Mouse (Mus musculus) embryonic stem cell, embryonic (primary cell): ENCODE results near the gene Dthd1.

Experiments
- CTCF ChIA-PET, 4 experiments: fragments of 300-600 bp in 2 of 4; fragments of 350-600 bp in 2 of 4; sonication (Branson Sonifier 250); formaldehyde crosslinking; loops; one replicate each; lab custom pipeline; 2022; ENCODE audit warnings: inconsistent platforms in 2 of 4; lab: Charles Lee
- POLR2A ChIA-PET, 4 experiments: fragments of 300-600 bp in 2 of 4; fragments of 350-600 bp in 2 of 4; sonication (Branson Sonifier 250); formaldehyde crosslinking; loops; one replicate each; lab custom pipeline; 2022; ENCODE audit warnings: antibody characterized with exemption in 4 of 4, inconsistent platforms in 1 of 4; lab: Charles Lee

Dthd1 gene

DNA sequence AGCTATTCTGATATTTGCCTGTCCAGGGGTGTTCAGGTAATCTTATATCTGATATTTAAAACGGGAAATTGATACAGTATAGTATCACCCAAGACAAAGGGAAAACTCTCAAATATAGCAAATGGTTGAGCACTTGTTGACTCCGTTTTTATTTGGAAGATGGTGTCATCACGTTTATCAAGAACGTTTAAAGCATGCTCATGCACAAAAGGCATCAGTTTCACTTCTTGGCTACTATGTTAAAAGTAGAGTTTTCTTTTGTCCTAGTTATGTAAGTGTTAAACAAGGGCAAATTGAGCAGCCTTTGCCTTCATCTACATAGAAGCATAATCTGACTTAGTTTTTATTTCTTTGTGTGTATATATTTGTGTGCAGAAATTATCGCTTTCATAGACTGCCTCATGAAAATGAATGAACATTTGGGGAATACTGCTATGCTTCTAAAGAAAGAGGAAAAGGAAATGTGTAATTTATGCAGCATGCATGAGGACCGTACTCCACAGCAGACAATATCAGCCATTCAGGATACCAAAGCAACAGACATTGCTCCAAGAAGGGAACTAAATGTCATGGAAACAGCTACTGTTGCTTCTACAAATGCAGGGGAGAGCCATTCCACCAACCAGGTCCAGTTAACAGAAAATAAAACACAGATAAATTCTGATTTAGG lies at the start of gene Dthd1:
Dthd1 (plus strand) TSS at position 422 of the 670 bp plus-strand sequence.
- POLR2A ChIA-PET = no interaction called here
- CTCF ChIA-PET = no interaction called here

DNA sequence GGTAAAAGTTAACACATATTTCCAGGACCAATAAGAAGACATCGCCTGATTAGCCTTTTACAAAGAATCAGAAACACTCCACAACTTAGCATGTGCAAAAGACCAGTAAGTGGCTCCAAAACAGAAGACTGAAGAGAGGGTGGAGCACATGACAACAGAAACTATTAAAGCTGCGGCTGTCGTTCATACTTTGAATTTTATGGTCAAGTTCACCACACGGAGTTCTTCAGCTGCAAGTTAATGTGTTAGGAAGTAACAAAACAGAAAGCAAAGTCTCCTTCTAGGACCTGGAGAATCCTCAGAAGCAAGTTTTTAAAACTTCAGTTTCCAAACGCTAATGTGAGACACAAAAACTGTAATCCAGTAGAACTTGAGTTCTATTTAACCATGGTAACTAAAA lies 49.5 kb upstream of the Dthd1 start:
- POLR2A ChIA-PET = interaction anchor here in 1 of 4 experiments (0.6 kb wide), 1 partner anchor 20 kb away, joined by 3 read pairs; no protein-coding TSS in a partner anchor

DNA sequence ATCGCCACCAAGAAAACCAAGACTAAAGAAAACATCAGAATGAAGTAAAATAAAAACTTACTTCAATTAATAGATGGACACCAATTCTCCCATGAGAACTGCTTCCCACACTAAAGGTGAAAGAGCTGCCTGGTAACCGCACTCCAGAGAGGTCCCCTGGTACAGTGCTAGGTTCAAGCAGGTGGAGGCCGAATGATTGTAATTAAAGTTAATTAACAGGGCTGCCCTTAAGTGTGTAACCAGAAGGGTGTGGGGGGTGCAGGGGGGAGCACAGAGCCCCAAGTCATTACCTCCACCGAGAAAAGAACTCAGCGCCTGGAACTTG lies 48.2 kb upstream of the Dthd1 start:
- ChIA-PET POLR2A (interaction anchor here in 2 of 4 experiments (0.7 to 1.1 kb wide), 2 partner anchors 9 to 1167 kb away, joined by 3 to 4 read pairs; no protein-coding TSS in a partner anchor), CTCF (no interaction called here)

More for the DNA sequence above, 49.5 kb upstream of the Dthd1 start:
- CTCF ChIA-PET = no interaction called here

DNA sequence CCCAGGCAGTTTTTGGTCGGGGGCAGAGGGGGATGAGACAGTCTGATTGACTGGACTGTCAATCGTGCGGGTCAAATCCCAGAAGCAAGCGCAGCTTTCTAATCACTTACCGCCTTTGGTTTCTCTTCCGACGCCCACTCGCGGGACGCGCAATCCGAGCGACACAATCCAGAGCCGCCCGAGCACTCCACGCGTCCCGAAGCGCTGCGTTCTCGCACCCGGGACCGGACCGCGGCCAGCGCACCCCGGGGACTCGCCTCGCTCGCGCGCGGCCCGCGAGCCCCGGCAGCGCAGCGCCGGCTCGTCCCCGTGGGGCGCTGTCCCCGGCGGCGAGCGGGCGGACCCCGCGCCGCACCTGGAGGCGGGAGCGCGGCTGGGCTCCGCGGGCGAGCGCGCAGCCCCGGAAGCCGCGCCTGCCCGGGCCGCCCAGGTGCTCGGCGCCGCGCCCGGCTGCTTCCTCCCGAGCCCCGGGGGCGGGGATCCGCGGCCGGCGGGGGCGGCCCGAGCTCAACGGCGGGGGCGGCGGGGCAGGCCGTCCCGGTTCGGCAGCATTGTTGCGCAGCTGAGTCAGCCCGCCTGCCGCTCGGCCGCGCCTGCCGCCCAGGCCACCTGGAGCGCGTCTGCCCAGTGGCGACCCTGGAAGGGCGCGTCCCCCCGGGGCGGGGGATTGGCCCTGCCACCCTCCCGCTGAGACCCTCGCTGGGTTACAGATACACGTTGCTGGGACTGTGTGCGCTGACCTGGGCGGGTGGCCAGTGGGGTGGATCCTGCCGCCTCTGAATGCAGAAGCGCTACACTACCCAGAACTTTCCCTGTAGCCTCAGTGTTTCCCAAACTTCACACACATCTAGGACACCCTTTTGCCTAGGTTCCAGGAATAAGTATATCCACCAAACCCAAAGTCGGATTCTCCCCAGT lies 47.6 kb upstream of the Dthd1 start, which contains the start of gene Arap2:
Arap2 (minus strand) TSS at position 376 of the 918 bp plus-strand sequence.
- CTCF ChIA-PET = no interaction called here
- POLR2A ChIA-PET = interaction anchor here in 2 of 4 experiments (0.7 to 1.1 kb wide), 2 partner anchors 9 to 1167 kb away, joined by 3 to 4 read pairs; no protein-coding TSS in a partner anchor

DNA sequence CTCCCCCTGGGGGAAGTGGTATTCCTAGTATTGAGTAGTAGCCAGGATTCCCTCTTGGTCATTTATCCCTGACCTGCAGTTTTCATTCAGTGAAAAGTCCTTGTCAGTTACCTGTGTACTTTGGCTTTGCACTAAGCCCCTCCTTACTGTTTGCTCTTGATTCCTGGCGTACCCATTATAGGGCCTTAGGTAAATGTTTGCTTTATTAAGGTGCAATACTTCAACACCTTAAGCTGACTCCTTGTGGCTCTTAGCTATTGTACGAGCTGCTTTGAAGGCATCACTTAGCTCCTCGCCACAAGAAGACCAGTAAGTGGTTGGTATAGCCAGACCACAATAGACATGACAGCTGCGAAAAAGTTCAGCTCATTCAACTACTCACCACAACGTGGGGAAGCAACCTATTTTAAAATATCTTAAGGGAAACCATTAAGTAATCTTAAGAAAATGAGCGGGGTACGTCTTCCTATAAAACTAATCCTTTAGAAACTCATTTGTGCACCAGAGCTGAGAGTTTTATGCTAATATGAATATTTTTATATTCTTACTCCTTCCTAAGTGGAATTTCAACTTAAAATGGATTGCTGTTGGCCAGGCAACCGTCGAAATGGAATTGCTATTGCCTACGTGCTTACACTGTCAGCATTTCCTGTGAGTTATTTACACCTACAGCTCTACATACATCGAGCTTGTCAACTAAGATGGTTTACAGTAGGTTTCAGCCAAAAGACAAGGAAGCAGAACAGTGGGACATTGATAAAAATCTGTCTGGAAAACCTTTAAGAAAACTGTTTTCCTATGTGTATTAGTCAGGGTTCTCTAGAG lies 41.6 kb upstream of the Dthd1 start:
- POLR2A ChIA-PET = interaction anchor here in 1 of 4 experiments (0.5 kb wide), 1 partner anchor 1007 kb away, joined by 3 read pairs; no protein-coding TSS in a partner anchor
- CTCF ChIA-PET = no interaction called here

DNA sequence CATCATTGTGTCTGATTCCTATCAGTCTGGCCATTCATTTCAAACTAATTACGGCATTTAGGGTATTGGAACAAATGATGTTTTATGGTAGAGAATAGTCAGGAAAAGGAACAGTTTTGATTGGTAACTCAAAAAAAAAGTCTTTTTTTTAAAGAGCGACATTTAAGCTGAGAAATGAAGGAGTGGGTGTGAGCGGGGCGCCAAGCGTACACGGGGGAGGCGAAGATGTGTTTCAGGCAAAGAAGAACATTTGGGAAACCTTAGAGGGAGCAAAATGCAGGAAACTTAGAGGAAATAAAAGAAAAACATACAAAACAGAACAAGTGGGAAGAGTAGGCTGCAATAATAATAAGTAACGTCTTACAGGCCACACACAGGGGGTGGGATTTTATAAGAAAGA lies 35.8 kb upstream of the Dthd1 start:
- POLR2A ChIA-PET = no interaction called here
- CTCF ChIA-PET = interaction anchor here in 1 of 4 experiments (0.8 kb wide), 1 partner anchor 38 kb away, joined by 3 read pairs; no protein-coding TSS in a partner anchor

DNA sequence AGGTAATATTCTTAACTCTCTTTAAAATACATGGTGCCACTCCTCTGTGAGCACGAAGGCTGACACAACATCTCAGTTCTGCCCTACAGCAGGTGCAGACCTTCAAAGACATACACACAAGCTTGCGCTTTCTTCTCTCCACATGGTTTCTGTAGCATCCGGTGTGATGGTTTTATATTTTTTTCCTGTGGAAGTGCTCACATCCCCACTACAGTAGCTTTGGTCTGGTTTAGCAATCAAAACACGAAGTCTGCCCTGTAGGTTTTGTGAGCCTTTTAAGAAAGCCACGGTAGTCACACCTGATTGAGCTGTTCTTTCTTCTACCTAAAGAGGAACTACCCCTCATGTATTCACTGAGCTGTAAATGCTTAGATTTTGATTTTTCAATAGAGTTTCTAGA lies 34.9 kb upstream of the Dthd1 start:
- CTCF ChIA-PET = no interaction called here
- POLR2A ChIA-PET = no interaction called here

DNA sequence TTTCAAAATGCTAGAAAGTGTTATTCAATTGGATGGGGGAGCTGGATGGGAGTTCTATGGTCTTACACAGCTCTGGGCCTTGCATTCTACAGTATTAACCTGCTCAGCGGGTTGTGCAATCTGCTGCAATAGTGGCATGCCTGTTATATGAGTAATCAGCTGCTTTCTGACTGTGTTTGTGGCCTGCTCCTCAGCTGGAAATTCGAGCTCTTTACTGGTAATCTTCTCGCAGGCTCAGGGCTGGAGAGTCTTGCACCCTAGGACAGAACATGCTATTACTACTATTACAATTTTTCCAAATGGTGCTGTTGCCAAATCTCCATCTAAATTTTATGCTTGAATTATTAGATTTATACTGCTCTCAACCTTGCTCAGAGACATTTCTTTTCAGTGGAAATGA lies 26.8 kb upstream of the Dthd1 start:
- ChIA-PET POLR2A (no interaction called here), CTCF (no interaction called here)

DNA sequence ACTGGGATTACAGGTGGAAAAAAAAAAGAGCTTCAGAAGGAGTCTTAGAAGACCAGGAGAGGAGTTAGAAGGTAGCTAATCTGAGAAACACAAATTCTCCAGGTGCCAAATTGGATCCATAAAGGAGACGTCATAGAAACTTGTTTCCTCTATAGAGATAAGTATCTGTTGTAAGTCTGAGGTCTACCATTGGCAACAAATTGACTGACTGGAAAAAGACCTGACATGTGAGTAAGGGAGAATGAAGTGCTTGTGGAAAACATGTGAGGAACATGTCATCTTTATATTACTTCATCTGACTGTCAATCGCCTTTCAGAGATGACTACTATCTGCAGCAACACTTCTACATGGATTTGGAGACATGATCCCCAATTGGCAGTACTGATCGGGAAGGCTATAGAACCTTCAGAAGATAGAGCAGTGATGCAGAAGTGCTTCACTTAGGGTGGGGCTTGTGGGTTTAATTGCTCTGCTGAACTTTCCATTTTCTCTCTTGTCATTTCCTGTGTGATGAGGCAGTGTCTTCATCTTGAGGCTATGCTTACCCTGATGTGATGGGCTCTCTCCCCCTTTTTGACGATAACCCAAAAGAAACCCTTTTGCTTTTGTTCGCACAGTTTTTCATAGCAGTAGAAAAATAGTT lies 22.6 kb upstream of the Dthd1 start:
- POLR2A ChIA-PET = no interaction called here
- CTCF ChIA-PET = interaction anchor here in 1 of 4 experiments (0.6 kb wide), 1 partner anchor 74 kb away, joined by 3 read pairs; no protein-coding TSS in a partner anchor

DNA sequence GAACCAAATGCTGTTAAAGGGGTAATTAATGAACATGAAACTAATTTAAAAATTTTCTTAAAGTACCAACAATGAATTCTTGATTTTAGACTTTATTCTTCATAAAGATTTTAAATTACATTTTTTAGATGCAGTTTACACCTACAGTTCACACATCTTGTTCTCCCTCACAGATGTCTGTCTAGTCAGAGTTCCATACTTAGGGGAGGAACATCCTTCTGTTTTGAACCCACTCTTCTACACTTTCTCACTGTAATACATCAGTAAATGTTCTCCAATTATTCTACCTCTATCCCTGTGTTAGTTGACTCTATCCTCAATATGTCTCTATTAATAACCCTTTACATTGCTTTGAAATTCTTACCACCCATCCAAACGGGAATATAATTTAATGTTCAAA lies 20.8 kb upstream of the Dthd1 start:
- ChIA-PET POLR2A (no interaction called here), CTCF (no interaction called here)

DNA sequence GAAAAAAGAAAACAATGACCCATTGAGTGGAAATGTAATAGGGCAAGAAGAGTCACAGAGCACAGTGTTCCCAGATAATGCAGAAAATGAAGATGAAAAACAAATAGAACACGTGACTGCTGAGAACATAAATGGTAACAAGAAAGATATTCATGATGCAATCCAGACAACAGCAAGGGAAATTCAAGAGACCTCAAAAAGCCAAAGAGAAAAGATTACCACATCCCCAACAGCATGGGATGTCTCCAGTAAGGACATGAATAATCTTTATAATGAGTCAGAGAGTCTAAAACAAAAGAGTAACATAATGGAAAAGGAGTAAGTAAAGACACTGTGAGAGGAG lies 420 bp downstream of the Dthd1 start:
- ChIA-PET POLR2A (no interaction called here), CTCF (no interaction called here)

DNA sequence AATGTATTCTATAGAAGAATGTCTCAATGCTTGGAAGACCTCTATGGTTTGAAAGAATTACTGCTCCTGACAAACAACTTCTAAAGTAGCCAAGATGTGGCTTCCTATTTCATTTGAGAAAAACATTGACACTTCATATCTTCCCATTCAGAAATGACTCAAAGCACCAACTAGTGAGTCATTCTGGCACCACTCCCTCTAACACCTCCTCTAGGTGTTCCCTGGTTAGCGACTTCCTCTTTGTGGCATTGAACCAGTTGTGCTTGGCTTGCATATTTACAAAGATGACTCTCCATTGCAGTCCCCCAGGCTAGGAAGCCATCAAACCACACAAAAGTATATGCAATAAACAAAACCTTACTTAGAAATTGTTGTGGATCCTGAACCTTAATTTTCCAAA lies 2.1 kb downstream of the Dthd1 start:
- CTCF ChIA-PET = no interaction called here
- POLR2A ChIA-PET = no interaction called here

DNA sequence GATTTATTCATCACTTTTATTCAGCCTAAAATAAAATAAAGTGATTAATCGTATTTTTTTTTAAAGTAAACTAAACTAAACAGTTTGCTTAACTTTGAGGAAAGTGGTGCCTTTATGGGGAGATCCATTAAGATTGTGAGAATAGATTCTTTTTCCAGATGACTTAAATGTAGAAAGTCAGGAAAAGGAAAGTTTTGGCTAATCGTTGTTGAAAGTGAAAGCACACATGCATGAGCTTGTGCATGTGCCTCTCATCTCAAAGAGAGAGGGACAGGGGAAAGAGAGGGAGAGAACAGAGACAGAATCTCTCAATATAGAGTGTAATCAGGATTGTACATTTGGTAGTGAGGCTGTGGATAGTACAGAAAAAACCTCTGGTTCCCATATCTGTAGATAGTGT lies 5.9 kb downstream of the Dthd1 start:
- ChIA-PET POLR2A (no interaction called here), CTCF (no interaction called here)

DNA sequence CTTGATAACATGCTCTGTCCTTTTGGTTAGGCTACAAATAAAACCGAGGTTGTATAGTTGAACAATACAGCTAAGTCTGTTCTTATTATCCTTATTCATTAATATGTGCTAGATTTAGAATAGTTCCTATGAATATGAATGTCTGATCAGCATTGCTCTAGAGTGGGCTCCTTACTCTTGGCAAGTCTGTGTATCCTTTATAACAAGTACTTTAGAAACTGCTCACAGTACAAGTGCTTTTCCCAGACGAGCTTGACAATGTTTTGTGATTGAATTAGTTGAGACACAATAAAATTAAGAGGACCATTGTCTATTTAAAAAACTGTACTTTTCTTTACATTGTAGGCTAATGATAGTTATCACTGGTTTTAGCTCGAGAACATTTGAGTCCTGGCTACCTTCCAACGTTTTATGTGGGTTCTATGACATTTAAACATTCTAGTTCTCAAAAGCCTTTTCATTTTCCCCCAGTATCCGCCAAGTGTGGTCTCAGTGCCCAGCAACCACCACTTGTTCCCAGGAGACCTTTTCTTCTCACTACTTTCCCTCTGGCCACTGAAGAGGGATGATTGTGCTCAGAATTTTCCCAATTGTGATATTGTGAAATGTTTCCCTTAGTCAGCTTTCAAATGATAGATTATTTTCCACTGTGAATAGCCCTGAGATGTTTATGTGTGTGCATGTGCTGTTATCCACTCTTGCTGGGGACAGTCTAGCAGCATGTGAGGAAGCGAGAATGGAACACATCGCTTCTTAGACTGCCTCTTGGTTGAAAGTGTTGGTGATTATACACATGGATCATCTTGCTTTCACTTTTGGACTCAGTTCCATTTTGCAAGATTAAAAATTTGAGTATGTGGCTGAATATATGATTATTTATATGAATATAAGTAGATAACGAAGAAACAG lies 7.0 kb downstream of the Dthd1 start:
- POLR2A ChIA-PET = no interaction called here
- CTCF ChIA-PET = no interaction called here

DNA sequence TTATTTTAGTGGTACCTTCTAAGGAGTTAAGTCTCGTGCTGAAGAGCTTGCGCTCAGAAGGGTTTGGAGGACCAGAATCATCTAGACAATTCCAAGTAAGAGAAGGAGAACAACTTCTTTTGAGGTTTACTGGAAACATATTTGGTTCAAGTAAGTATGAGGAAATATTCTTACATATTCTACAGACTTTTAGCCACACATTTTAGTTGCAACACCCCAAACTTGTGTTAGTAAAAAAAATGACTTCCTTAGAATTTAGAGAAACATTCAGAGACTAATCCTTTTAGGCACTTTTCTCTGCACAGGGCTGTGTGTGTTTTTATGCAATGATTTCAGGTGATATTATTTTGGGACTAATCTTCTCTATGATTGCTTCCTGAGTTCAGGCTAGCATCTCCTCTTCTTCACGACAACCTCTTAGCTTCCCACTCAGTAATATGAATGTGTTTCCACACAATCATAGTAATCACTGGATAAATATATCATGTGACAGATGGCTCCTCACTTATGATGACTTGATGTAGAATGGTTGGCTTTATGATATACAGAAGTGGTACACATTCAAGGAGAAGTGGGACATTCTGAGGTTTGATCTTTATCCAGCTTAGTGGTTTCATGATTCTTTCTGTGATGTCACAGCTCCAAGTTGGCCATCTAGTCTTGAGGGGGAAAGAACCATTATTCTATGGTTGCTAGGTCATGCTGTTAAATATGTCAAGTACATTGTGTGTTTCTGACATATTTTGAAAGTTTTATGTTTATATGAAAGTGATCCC lies 29.5 kb downstream of the Dthd1 start:
- POLR2A ChIA-PET = no interaction called here
- CTCF ChIA-PET = no interaction called here

DNA sequence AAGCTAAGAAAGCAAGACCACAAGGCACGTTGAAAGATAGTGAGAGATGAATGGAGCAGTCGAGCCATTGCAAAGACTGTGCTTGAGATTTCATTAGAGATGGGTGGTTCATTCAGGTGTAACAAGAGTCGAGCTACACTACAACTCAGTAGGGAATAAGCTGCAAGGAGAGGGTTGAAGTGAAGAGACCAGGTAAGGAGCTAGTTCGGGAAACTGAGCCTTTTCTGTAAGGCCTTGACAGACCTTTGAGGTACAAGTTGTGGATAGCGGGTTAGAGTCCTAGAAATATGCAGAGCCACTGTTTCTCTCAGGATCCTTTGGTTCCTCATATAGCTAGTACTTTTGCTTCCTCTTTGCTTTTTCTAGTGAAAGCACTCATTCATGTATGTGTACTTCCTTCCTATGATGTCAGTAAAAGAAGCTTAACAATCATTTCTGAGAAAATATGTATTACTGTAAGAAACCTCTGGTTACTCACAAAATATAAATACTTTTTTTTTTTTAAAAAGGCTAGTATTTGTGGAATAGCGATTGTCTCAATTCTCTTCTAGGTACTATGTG lies 33.0 kb downstream of the Dthd1 start:
- POLR2A ChIA-PET = no interaction called here

DNA sequence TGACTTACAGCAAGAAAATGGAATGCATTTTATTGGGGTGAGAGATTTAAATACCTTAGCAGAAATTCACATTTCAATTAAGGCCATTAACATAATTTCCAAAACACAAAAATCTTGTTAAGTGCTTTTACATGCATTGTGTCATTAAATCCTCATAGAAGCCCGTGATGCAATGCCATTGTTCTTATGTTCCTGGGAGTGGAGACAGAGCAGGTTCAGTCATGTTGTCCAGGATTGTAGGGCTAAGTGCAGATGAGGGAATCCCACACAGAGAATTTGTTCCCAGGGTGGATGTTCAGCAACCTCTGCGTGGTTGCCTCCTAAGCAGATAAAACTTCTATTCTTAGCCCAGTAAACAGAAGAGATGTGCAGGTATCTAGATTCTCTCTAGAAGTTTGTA lies 37.7 kb downstream of the Dthd1 start:
- POLR2A ChIA-PET = no interaction called here
- CTCF ChIA-PET = no interaction called here

More for the DNA sequence above, 33.0 kb downstream of the Dthd1 start:
- CTCF ChIA-PET = interaction anchor here in 1 of 4 experiments (0.6 kb wide), 1 partner anchor 54 kb away, joined by 3 read pairs; no protein-coding TSS in a partner anchor
